Mouse (Mus musculus) ES-E14 (cell line): Measurements from ENCODE around the gene Pla2g7. TPM values are rescaled to one million over a fixed set of nuclear protein-coding genes. Genes with fewer than 3 reads are reported as not detected.

Experiments used
- DNase-seq: peaks from one replicate; pipeline ENCODE4 v3.0.0-alpha.2; 2013; ENCODE audit warnings: low read depth, low spot score
- H3K27ac ChIP-seq: 2 replicates; pipeline ENCODE4 v1.5.1; 2012; ENCODE audit warnings: low read depth, mild to moderate bottlenecking, low read length, moderate library complexity, mixed read lengths; ENCODE audit not compliant: poor library complexity, insufficient read depth, severe bottlenecking
- H3K36me3 ChIP-seq: 2 replicates; pipeline ENCODE4 v1.6.1; 2012; ENCODE audit warnings: mild to moderate bottlenecking, low read length, moderate library complexity, mixed read lengths; ENCODE audit not compliant: control insufficient read depth, poor library complexity, insufficient read depth, severe bottlenecking
- H3K4me1 ChIP-seq, 2 experiments: fragments of 150-350 bp in 1 of 2; sonication (generic) in 1 of 2; 2 replicates each; pipeline ENCODE4 v1.6.1; 2012; ENCODE audit warnings: low read length in 2 of 2, mild to moderate bottlenecking in 1 of 2, mixed read lengths in 1 of 2; ENCODE audit not compliant: control insufficient read depth in 2 of 2, insufficient read depth in 2 of 2, poor library complexity in 1 of 2
- H3K4me3 ChIP-seq, 2 experiments: fragments of 150-350 bp in 1 of 2; sonication (generic) in 1 of 2; 2 replicates each; pipeline ENCODE4 v1.5.1; 2012; ENCODE audit warnings: low read length in 2 of 2, low read depth in 1 of 2, mild to moderate bottlenecking in 1 of 2, mixed read lengths in 1 of 2; ENCODE audit not compliant: insufficient read depth in 1 of 2, poor library complexity in 1 of 2, severe bottlenecking in 1 of 2
- H3K9ac ChIP-seq: 2 replicates; pipeline ENCODE4 v1.6.1; 2012; ENCODE audit warnings: low read depth, mild to moderate bottlenecking, low read length, mixed read lengths; ENCODE audit not compliant: poor library complexity, insufficient read depth, severe bottlenecking
- H3K9me3 ChIP-seq: fragments of 150-350 bp; sonication (generic); 2 replicates; pipeline ENCODE4 v1.6.1; 2012; ENCODE audit warnings: low read depth, mild to moderate bottlenecking, low read length; ENCODE audit not compliant: control insufficient read depth, insufficient read depth
- CHD2 ChIP-seq: IDR thresholded peaks from 2 replicates; pipeline ENCODE4 v1.6.1; 2014; ENCODE audit warnings: mild to moderate bottlenecking, low read depth, low read length, inconsistent platforms
- HCFC1 ChIP-seq: IDR thresholded peaks from 2 replicates; pipeline ENCODE4 v1.6.1; 2012; ENCODE audit warnings: low read length, inconsistent platforms, borderline replicate concordance; ENCODE audit not compliant: insufficient read depth
- MAFK ChIP-seq: IDR thresholded peaks from 2 replicates; pipeline ENCODE4 v1.6.1; 2014; ENCODE audit warnings: mild to moderate bottlenecking, low read depth, low read length, inconsistent platforms; ENCODE audit not compliant: insufficient read depth
- ZC3H11A ChIP-seq: IDR thresholded peaks from 2 replicates; pipeline ENCODE4 v1.6.1; 2012; ENCODE audit warnings: low read depth, mild to moderate bottlenecking, inconsistent platforms, low read length, borderline replicate concordance
- ZNF384 ChIP-seq: IDR thresholded peaks from 2 replicates; pipeline ENCODE4 v1.6.1; 2012; ENCODE audit warnings: low read depth, low read length, inconsistent platforms
- in situ Hi-C, 2 experiments: fragments of 600-800 bp; cut with MboI; formaldehyde crosslinking; loops; one replicate each; pipeline ENCODE4 v1.15.1; 2025; ENCODE audit warnings: low sequenced_read_pairs in 2 of 2, inconsistent platforms in 1 of 2; ENCODE audit not compliant: unreplicated experiment in 2 of 2
- total RNA-seq: library from RNA; depleted of rRNA; stranded (reverse); fragments of 300-350 nt; gene quantifications from 2 replicates; pipeline ENCODE4 v1.2.3, GENCODE M21; 2012

Pla2g7 gene
- total RNA-seq, 1 experiment: 5.7 TPM

DNA sequence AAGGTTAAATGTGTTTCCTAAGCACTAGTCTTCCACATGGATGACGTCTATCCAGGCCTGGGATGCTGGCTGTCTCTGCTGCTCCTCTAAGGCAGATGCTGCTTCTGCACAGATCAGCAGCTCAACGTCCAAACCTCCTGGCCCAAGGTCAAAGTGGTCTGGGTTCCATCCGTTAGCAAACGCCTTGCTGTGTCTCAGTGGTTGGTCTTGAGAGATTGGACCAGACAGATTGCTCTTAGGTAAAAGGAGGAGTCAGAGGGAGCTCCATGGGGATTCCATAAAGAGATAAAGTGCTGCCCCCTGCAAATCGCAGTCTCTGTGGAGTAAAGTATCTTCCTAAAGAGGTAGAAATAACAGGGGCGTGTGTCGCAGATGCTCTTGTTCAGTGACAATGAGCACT, 75.3 kb downstream of the Pla2g7 start:
- no peak overlapping the region for H3K27ac ChIP-seq
- H3K9me3 ChIP-seq: no peaks in the 10 kb centered on the region
- H3K36me3 ChIP-seq: no peaks in the 10 kb centered on the region; the same call in 1 of the 2 replicates
- no peak overlapping the region for H3K9ac ChIP-seq
- H3K4me3 ChIP-seq: no peak overlapping the region
- no peaks in the 10 kb centered on the region for H3K4me1 ChIP-seq
- in situ Hi-C loops: no loop called here
- DNase-seq: no peak
- TF ChIP-seq CHD2 (no peak), ZC3H11A (no peak), HCFC1 (no peak), MAFK (no peak), ZNF384 (no peak)

DNA sequence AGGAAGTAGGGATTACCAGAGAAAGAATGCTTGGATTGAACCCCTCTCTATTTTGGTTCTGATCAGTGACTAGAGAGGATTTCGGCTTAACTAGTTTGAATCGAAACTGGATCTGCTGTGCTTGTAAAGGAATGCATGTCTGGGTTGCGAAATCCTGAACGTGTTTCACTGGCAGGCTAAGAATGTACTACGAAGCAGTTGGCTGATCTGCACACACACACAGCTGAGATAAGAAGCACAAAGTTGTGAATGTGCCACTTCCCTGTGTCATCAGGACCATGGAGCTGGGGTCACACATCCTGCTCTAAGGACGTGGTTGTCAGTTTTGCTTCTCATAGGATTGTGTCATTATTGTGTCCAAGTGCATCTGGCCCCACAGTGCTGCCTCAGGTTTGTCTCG, 76.5 kb downstream of the Pla2g7 start:
- Histone ChIP-seq H3K4me3 (no peak overlapping the region), H3K9me3 (no peaks in the 10 kb centered on the region), H3K27ac (no peak overlapping the region; the same call in 1 of the 2 replicates), H3K9ac (no peak overlapping the region), H3K36me3 (no peaks in the 10 kb centered on the region; the same call in 1 of the 2 replicates), H3K4me1 (no peaks in the 10 kb centered on the region)
- in situ Hi-C loops: no loop called here
- DNase-seq: no peak
- TF ChIP-seq MAFK (no peak), CHD2 (no peak), HCFC1 (no peak), ZC3H11A (no peak), ZNF384 (no peak)

DNA sequence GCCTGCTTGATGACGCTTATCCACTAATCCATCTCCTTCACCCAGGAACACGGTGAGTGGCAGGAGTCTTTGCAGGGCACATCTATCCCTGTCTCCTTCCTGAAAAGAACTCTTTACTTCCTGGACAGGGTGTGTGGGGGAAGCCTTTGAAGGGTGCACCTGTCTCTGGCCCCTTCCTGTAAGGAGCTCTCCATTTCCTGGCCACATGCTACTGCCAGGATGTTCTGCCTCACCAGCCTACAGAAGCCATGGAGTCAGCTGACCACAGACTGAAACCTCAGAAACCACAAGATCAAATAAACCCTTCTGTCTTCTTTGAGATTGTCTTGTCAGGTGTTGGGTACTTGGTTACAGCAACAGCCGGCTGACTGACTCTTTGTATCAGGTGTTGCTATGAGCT, 77.2 kb downstream of the Pla2g7 start:
- Histone ChIP-seq H3K4me3 (no peak overlapping the region), H3K4me1 (no peaks in the 10 kb centered on the region), H3K9ac (no peak overlapping the region), H3K27ac (no peak overlapping the region), H3K9me3 (no peaks in the 10 kb centered on the region), H3K36me3 (no peaks in the 10 kb centered on the region; the same call in 1 of the 2 replicates)
- TF ChIP-seq HCFC1: no peak
- no peak for TF ChIP-seq ZC3H11A
- TF ChIP-seq ZNF384: no peak
- no peak for TF ChIP-seq MAFK
- TF ChIP-seq CHD2: no peak
- in situ Hi-C loops: no loop called here
- DNase-seq: no peak

DNA sequence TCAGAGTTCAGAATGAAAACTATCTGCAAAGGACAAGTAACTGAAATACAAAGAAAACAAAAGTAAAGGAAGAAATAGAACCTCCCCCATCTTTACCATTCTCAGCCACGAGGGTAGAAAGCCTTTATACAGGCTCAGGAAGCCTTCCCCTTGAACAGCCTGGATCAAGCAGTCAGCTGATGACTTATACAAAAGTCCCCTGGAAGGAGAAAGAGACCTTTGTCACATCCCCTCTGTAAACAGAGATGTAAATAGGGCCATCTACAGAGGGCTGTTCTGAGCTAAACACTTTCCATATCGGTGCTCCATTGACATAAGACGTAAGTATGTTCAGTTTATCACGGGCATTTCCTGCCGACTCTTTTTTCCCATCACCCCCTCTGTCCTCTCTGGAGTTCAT, 79.0 kb downstream of the Pla2g7 start:
- Histone ChIP-seq H3K9me3 (no peaks in the 10 kb centered on the region), H3K27ac (no peak overlapping the region), H3K9ac (no peak overlapping the region), H3K4me3 (no peak overlapping the region), H3K36me3 (peaks cover 4% of the 10 kb centered on the region; the same call in 1 of the 2 replicates), H3K4me1 (peaks cover 0 to 4% of the 10 kb centered on the region in 2 experiments; a peak in 1 of 4 replicates)
- DNase-seq: no peak
- TF ChIP-seq CHD2: no peak
- no peak for TF ChIP-seq ZNF384
- no peak for TF ChIP-seq ZC3H11A
- TF ChIP-seq HCFC1: no peak
- TF ChIP-seq MAFK: no peak
- in situ Hi-C loops: no loop called here
